Mouse (Mus musculus) heart, postnatal 0 days (tissue): ENCODE data around the gene Elovl6.

Experiments used
- CTCF ChIP-seq: IDR thresholded peaks from 2 replicates; pipeline ENCODE4 v1.5.1; 2016; ENCODE audit warnings: antibody characterized with exemption, control low read depth, low read depth
- EP300 ChIP-seq: IDR thresholded peaks from 2 replicates; pipeline ENCODE4 v1.6.1; 2016; ENCODE audit warnings: antibody characterized with exemption, low read depth

DNA sequence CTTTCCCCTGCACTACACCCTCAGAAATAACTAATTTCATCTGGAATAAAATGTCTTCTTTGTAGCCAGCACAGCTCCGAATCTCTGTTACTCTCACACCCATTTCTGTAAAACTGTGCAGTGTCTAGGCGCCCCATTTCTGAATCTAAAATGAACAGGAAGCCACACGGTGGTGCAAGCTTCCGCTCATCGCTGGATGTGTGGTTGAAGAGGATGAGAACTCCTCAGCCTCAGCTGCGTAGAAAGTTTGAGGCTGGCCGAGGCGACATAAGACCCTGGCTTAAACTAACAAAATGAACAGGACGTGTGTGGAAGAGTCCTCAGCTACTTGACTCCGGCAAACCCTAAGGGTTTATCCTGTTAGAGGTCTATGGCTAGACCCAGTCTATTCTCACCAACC, 38.0 kb upstream of the Elovl6 start:
- TF ChIP-seq EP300 = no peak
- no peak for TF ChIP-seq CTCF
